Mouse (Mus musculus): ENCODE results near the gene Meox1.

The Meox1 gene

GRCm38 (mm10) chr11:101898328-101898727 is 4.2 kb upstream of the Meox1 start:
- no peak for DNase-seq (ENCODE audit: low spot score in 2 of 2)

GRCm38 (mm10) chr11:101896546-101897361 is 2.6 kb upstream of the Meox1 start:
- no peak for DNase-seq (ENCODE audit: low spot score in 2 of 2)

GRCm38 (mm10) chr11:101893560-101893959 is 614 bp downstream of the Meox1 start:
- no peak for DNase-seq (ENCODE audit: low spot score in 2 of 2)

- no peak for DNase-seq (ENCODE audit: low spot score in 2 of 2)
Measured at GRCm38 (mm10) chr11:101891451-101891850, 2.7 kb downstream of the Meox1 start.

- DNase-seq (ENCODE audit: low spot score in 2 of 2): no peak
Measured at GRCm38 (mm10) chr11:101889781-101890180, 4.4 kb downstream of the Meox1 start.

- no peak for DNase-seq (ENCODE audit: low spot score in 2 of 2)
Measured at GRCm38 (mm10) chr11:101888820-101889219, 5.4 kb downstream of the Meox1 start.

GRCm38 (mm10) chr11:101886436-101886835 is 7.7 kb downstream of the Meox1 start:
- DNase-seq (ENCODE audit: low spot score in 2 of 2): no peak

GRCm38 (mm10) chr11:101885881-101886319 is 8.3 kb downstream of the Meox1 start:
- no peak for DNase-seq (ENCODE audit: low spot score in 2 of 2)

GRCm38 (mm10) chr11:101885232-101885631 is 8.9 kb downstream of the Meox1 start:
- DNase-seq (ENCODE audit: low spot score in 2 of 2): no peak

GRCm38 (mm10) chr11:101883911-101884310 is 10.3 kb downstream of the Meox1 start:
- no peak for DNase-seq (ENCODE audit: low spot score in 2 of 2)

- DNase-seq (ENCODE audit: low spot score in 2 of 2): no peak
Measured at GRCm38 (mm10) chr11:101882500-101883290, 11.5 kb downstream of the Meox1 start.

GRCm38 (mm10) chr11:101881604-101882071 is 12.5 kb downstream of the Meox1 start:
- no peak for DNase-seq (ENCODE audit: low spot score in 2 of 2)

GRCm38 (mm10) chr11:101881185-101881584 is 13.0 kb downstream of the Meox1 start:
- DNase-seq (ENCODE audit: low spot score in 2 of 2): no peak

GRCm38 (mm10) chr11:101879672-101880071 is 14.5 kb downstream of the Meox1 start:
- no peak for DNase-seq (ENCODE audit: low spot score in 2 of 2)

GRCm38 (mm10) chr11:101878696-101879095 is 15.5 kb downstream of the Meox1 start:
- no peak for DNase-seq (ENCODE audit: low spot score in 2 of 2)

GRCm38 (mm10) chr11:101874978-101875377 is 19.2 kb downstream of the Meox1 start:
- DNase-seq (ENCODE audit: low spot score in 2 of 2): no peak

- DNase-seq (ENCODE audit: low spot score in 2 of 2): no peak
Measured at GRCm38 (mm10) chr11:101873909-101874308, 20.3 kb downstream of the Meox1 start.

- DNase-seq (ENCODE audit: low spot score in 2 of 2): no peak
Measured at GRCm38 (mm10) chr11:101871435-101871834, 22.7 kb downstream of the Meox1 start.

- no peak for DNase-seq (ENCODE audit: low spot score in 2 of 2)
Measured at GRCm38 (mm10) chr11:101870067-101870765, 24.0 kb downstream of the Meox1 start.

- DNase-seq (ENCODE audit: low spot score in 2 of 2): no peak
Measured at GRCm38 (mm10) chr11:101867513-101868052, 26.6 kb downstream of the Meox1 start.

GRCm38 (mm10) chr11:101858742-101859141 is 35.4 kb downstream of the Meox1 start:
- DNase-seq (ENCODE audit: low spot score in 2 of 2): no peak
